Mouse (Mus musculus) gastrocnemius, postnatal 36 days (tissue): ENCODE results near the gene Tecpr2. TPM values are rescaled to one million over a fixed set of nuclear protein-coding genes. Genes with fewer than 3 reads are reported as not detected.

Experiments
- DNase-seq, 2 experiments: peaks; one replicate each; pipeline ENCODE4 v3.0.0; 2022
- intact Hi-C: fragments of 180-260 bp; cut with DNase I; formaldehyde crosslinking; loops from one replicate; pipeline ENCODE4 v1.15.1; 2025
- total RNA-seq, 2 experiments: library from RNA; stranded (reverse); gene quantifications; 2 replicates each; pipeline ENCODE4 v1.2.3; 2021

Gene Tecpr2
- total RNA-seq, 2 experiments from 2014 or later = 1.9 to 2.1 TPM

GRCm38 (mm10) chr12:110939385-110939784 lies 50.3 kb downstream of the Tecpr2 start:
- DNase-seq = no peak
- intact Hi-C loops = no loop called here

GRCm38 (mm10) chr12:110940869-110941268 lies 51.8 kb downstream of the Tecpr2 start:
- no peak for DNase-seq
- intact Hi-C loops = no loop called here

GRCm38 (mm10) chr12:110946216-110946615 lies 57.2 kb downstream of the Tecpr2 start:
- intact Hi-C loops = no loop called here
- no peak for DNase-seq

- peak in 1 of 2 experiments; percentile 52 for DNase-seq
- intact Hi-C loops = no loop called here
These were observed 59.2 kb downstream of the Tecpr2 start for GRCm38 (mm10) chr12:110948082-110948909.

- intact Hi-C loops = no loop called here
- peak in 1 of 2 experiments; percentile 21 for DNase-seq
These were observed 59.8 kb downstream of the Tecpr2 start for GRCm38 (mm10) chr12:110948910-110949201.

GRCm38 (mm10) chr12:110949410-110949809 lies 60.3 kb downstream of the Tecpr2 start:
- intact Hi-C loops = no loop called here
- DNase-seq = peak in 1 of 2 experiments; percentile 28

GRCm38 (mm10) chr12:110950151-110950550 lies 61.1 kb downstream of the Tecpr2 start:
- no peak for DNase-seq
- intact Hi-C loops = no loop called here

GRCm38 (mm10) chr12:110951236-110951635 lies 62.2 kb downstream of the Tecpr2 start:
- intact Hi-C loops = no loop called here

GRCm38 (mm10) chr12:110952628-110953385 lies 63.7 kb downstream of the Tecpr2 start:
- DNase-seq = no peak
- intact Hi-C loops = no loop called here

More at GRCm38 (mm10) chr12:110951236-110951635, 62.2 kb downstream of the Tecpr2 start:
- DNase-seq = no peak

- intact Hi-C loops = no loop called here
These were observed 64.4 kb downstream of the Tecpr2 start for GRCm38 (mm10) chr12:110953443-110953842.

GRCm38 (mm10) chr12:110953900-110954299 lies 64.8 kb downstream of the Tecpr2 start:
- no peak for DNase-seq
- intact Hi-C loops = no loop called here

More at GRCm38 (mm10) chr12:110953443-110953842, 64.4 kb downstream of the Tecpr2 start:
- no peak for DNase-seq

- intact Hi-C loops = no loop called here
These were observed 65.4 kb downstream of the Tecpr2 start for GRCm38 (mm10) chr12:110954351-110954991.

GRCm38 (mm10) chr12:110961973-110962372 lies 72.9 kb downstream of the Tecpr2 start:
- intact Hi-C loops = no loop called here
- DNase-seq = no peak

More at GRCm38 (mm10) chr12:110954351-110954991, 65.4 kb downstream of the Tecpr2 start:
- DNase-seq = no peak

GRCm38 (mm10) chr12:110965500-110965899 lies 76.4 kb downstream of the Tecpr2 start:
- intact Hi-C loops = no loop called here
- DNase-seq = no peak

- intact Hi-C loops = no loop called here
- DNase-seq = no peak
These were observed 77.0 kb downstream of the Tecpr2 start for GRCm38 (mm10) chr12:110966079-110966478.

GRCm38 (mm10) chr12:110967146-110967545 lies 78.1 kb downstream of the Tecpr2 start:
- intact Hi-C loops = no loop called here
- no peak for DNase-seq

- intact Hi-C loops = no loop called here
- no peak for DNase-seq
These were observed 81.3 kb downstream of the Tecpr2 start for GRCm38 (mm10) chr12:110970408-110970807.

- intact Hi-C loops = no loop called here
These were observed 82.9 kb downstream of the Tecpr2 start for GRCm38 (mm10) chr12:110971972-110972371.

GRCm38 (mm10) chr12:110973829-110974228 lies 84.8 kb downstream of the Tecpr2 start:
- intact Hi-C loops = no loop called here
- no peak for DNase-seq

More at GRCm38 (mm10) chr12:110971972-110972371, 82.9 kb downstream of the Tecpr2 start:
- DNase-seq = no peak

- intact Hi-C loops = no loop called here
- no peak for DNase-seq
These were observed 85.2 kb downstream of the Tecpr2 start for GRCm38 (mm10) chr12:110974295-110974694.

GRCm38 (mm10) chr12:110974726-110975125 lies 85.7 kb downstream of the Tecpr2 start:
- DNase-seq = no peak
- intact Hi-C loops = no loop called here
